Mouse (Mus musculus) liver, embryonic 14.5 days (tissue): ENCODE results near the gene Dand5. TPM values are rescaled to one million over a fixed set of nuclear protein-coding genes. Genes with fewer than 3 reads are reported as not detected.
"Not testable (repeated sequence)": the region's sequence is repeated elsewhere in the genome, so short reads cannot be mapped to it uniquely, and the experiment has no call there.

ENCODE experiments used
- ATAC-seq: fragments of 200-750 bp; cut with Nextera tagmentation; 2 replicates; pipeline ENCODE4 v1.8.0; 2017; ENCODE audit warnings: moderate number of reproducible peaks, mild to moderate bottlenecking, moderate library complexity; ENCODE audit not compliant: insufficient read depth
- DNase-seq, 3 experiments: peaks; one replicate each; pipeline ENCODE4 v3.0.0-alpha.2; 2012 to 2013; ENCODE audit warnings: low read depth in 3 of 3, low spot score in 3 of 3
- H3K27ac ChIP-seq: fragments of 300-500 bp; sonication (generic); 2 replicates; pipeline ENCODE4 v1.5.1; 2014; ENCODE audit warnings: moderate library complexity, mild to moderate bottlenecking, control low read depth, inconsistent platforms
- H3K27me3 ChIP-seq: fragments of 300-500 bp; sonication (generic); 2 replicates; pipeline ENCODE4 v1.6.1; 2014; ENCODE audit warnings: mild to moderate bottlenecking, low read length, moderate library complexity; ENCODE audit not compliant: control insufficient read depth, insufficient read depth
- H3K36me3 ChIP-seq: fragments of 300-500 bp; sonication (generic); replicated peaks from 2 replicates; pipeline ENCODE4 v1.6.1; 2014; ENCODE audit warnings: low read depth; ENCODE audit not compliant: control insufficient read depth, insufficient read depth
- H3K4me1 ChIP-seq, 2 experiments: fragments of 200-500 bp in 1 of 2; fragments of 300-500 bp in 1 of 2; sonication (generic) in 1 of 2; replicated peaks; 2 replicates each; pipeline ENCODE4 v1.6.1; 2012 to 2014; ENCODE audit warnings: antibody characterized with exemption in 1 of 2, inconsistent platforms in 1 of 2, low read length in 1 of 2; ENCODE audit not compliant: control insufficient read depth in 2 of 2, insufficient read depth in 2 of 2
- H3K4me2 ChIP-seq: fragments of 300-500 bp; sonication (generic); 2 replicates; pipeline ENCODE4 v1.6.1; 2014; ENCODE audit warnings: low read depth, mild to moderate bottlenecking, control low read depth, moderate library complexity
- H3K4me3 ChIP-seq, 2 experiments: fragments of 200-500 bp in 1 of 2; fragments of 300-500 bp in 1 of 2; sonication (generic) in 1 of 2; 2 replicates each; pipeline ENCODE4 v1.5.1; 2012 to 2014; ENCODE audit warnings: low read depth in 2 of 2, low read length in 2 of 2, mild to moderate bottlenecking in 2 of 2, control low read depth in 1 of 2, inconsistent platforms in 1 of 2, moderate library complexity in 1 of 2; ENCODE audit not compliant: insufficient read depth in 1 of 2
- H3K9ac ChIP-seq: fragments of 300-500 bp; sonication (generic); replicated peaks from 2 replicates; pipeline ENCODE4 v1.6.1; 2014; ENCODE audit warnings: mild to moderate bottlenecking, control low read depth, moderate library complexity
- H3K9me3 ChIP-seq: fragments of 300-500 bp; sonication (generic); 2 replicates; pipeline ENCODE4 v1.6.1; 2016; ENCODE audit warnings: low read length, mixed read lengths; ENCODE audit not compliant: control insufficient read depth
- CTCF ChIP-seq: IDR thresholded peaks from 2 replicates; pipeline ENCODE4 v1.5.1; 2016; ENCODE audit warnings: antibody characterized with exemption, low read depth, control low read depth
- EP300 ChIP-seq: IDR thresholded peaks from 2 replicates; pipeline ENCODE4 v1.6.1; 2016; ENCODE audit warnings: antibody characterized with exemption, low read depth
- WGBS: fragments of 180-500 bp; shearing (Covaris S2); extraction: QIAGEN DNeasy Blood & Tissue Kit; methylation state at CpG from one replicate; pipeline ENCODE4 v1.1.7; 2014; ENCODE audit not compliant: insufficient replicate concordance; 5-methylcytosine and 5-hydroxymethylcytosine counted together
- polyA plus RNA-seq, 2 experiments: library from polyadenylated mRNA; depleted of rRNA in 1 of 2; stranded (reverse) in 1 of 2; unstranded in 1 of 2; fragments of >200 nt; fragmentation: Nextera tagmentation in 1 of 2; extraction: Ambion mirVana in 1 of 2; gene quantifications; 2 replicates each; pipeline versions ENCODE4 v1.2.1 to v1.2.3; 2012 to 2014

Dand5 gene
- polyA plus RNA-seq, 2 experiments: 1.9 to 2.7 TPM

DNA sequence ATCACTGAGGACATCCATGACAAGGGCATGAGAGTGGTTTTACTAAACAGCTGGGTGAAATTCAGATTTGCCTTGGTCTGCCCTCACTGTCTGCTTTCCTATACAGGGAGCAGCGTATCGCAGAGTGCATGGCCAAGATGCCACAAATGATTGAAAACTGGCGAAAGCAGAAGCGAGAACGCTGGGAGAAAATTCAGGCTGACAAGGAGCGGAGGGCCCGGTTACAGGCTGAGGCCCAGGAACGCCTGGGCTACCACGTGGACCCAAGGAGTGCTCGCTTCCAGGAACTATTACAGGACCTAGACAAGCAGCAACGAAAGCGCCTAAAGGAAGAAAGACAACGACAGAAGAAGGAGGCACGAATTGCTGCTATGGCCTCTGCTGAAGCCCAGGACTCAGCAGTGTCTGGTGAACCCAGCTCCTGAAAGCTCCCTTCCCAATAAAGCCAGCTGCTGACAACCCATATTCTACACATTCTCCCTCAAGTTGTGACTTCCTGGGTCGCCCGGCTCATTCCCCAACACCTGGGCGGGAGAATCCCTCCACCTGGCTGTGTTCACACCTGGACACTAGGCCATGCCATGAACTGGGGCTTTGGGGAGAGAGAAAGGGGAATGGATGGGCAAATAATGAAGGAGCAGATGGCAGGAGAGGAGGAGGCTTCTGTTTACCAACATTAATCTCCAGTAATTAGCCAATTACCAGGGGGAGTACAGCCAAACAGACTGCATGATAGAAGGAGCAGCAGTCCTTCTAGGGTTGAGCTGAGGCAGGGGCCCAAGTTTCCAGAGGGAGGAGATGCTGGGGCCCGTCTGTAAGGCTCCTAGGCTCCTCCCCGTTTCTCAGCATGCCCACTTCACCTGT lies 11.6 kb upstream of the Dand5 start:
- ATAC-seq (no peak), DNase-seq (no peak)
- Histone ChIP-seq H3K27ac (peak overlapping the region; percentile 90), H3K36me3 (peaks cover 52% of the 10 kb centered on the region), H3K9me3 (no peaks in the 10 kb centered on the region), H3K27me3 (no peaks in the 10 kb centered on the region), H3K9ac (no peak overlapping the region; the same call in 1 of the 2 replicates), H3K4me2 (peak overlapping the region; percentile 84), H3K4me3 (peak overlapping the region; percentile 4 to 94; a peak in 1 of 4 replicates), H3K4me1 (peaks cover 41 to 64% of the 10 kb centered on the region in 2 experiments)
- TF ChIP-seq EP300 (no peak), CTCF (no peak)
- WGBS: 81% methylated on average over 19 of the region's 19 CpGs

DNA sequence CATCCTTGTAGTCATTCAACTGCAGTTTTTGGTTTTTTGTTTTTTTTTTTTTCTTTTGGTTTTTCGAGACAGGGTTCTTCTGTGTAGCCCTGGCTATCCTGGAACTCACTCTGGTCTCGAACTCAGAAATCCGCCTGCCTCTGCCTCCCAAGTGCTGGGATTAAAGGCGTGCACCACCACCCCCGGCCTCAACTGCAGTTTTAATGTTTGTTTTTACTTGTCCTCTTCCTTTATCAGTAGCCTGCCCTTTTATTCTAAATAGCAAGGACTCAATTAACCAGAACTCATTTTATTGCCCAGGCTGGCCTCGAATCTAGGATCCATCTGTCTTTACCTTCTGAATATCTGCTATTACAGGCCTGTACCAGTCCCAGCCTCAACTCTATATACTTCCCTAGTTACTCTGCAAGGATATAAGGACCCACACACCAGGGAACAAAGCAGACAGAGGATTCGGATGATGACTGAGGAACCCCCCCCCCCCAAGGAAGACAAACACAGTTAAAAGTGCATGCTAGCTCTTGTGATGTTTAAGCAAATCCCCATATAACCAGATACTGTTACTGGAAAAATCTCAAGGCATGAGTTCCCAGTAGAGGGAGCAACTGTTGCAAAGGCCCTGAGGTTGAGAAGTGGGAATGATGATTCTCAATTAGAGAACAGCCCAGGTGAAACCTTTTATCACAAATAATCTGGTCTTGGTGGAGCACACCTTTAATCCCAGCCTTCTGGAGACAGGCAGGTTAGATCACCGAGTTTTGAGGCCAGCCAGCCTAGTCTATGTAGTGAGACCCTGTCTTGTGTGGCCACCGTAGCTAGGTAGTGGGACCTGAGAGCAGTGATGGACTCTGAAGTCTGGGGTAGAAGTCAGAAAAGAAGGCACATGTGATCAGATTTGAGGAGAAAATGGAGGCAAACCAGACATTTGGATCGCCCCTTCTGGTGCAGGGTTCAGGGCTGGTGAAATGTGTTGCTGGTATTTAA lies 10.4 kb upstream of the Dand5 start:
- DNase-seq: no peak
- Histone ChIP-seq H3K4me3 (peak overlapping the region; percentile 88 to 94), H3K9ac (peak overlapping the region; percentile 96), H3K36me3 (peaks cover 45% of the 10 kb centered on the region), H3K4me2 (peak overlapping the region; percentile 84), H3K9me3 (no peaks in the 10 kb centered on the region), H3K4me1 (peaks cover 35 to 55% of the 10 kb centered on the region in 2 experiments), H3K27ac (peak overlapping the region; percentile 90), H3K27me3 (no peaks in the 10 kb centered on the region)
- ATAC-seq: no peak
- TF ChIP-seq EP300 (no peak), CTCF (peak; percentile 35)
- WGBS: 32% methylated on average over 10 of the region's 10 CpGs

DNA sequence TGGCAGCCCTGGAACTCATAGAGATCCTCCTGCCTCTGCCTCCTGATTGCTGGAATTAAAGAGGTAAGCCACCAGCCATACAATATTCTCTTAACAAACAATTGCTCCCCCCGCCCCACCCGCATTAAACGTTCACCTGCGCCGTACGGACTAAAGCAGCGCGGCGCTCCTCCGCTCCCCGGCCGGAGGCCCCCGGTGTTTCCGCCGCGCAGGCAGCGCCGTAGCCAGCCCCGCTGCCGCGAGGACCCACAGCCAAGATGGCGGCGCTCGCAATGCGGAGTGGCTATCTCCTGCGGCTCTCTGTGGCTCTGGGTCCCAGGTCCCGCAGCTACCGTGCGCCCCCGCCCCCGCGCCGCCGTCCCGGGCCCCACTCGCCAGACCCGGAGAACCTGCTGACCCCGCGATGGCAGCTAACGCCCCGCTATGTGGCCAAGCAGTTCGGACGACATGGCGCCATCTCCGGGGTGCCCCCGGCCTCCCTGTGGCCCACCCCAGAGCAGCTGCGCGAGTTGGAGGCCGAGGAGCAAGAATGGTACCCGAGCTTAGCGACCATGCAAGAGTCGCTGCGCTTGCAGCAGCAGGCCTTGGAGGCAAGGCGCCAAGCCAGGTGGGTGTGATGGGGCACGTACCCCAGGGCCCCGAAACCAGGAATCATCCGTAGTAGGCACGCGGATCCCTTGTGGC lies 9.6 kb upstream of the Dand5 start:
- no peak for TF ChIP-seq CTCF
- 0 out of 2 replicates have a peak, but pooled peaks have one; percentile 26 for TF ChIP-seq EP300
- H3K4me2 ChIP-seq: peak overlapping the region; percentile 84
- peaks cover 27 to 46% of the 10 kb centered on the region in 2 experiments for H3K4me1 ChIP-seq
- peak overlapping the region; percentile 88 to 94 for H3K4me3 ChIP-seq
- peak; percentile 84 for ATAC-seq
- H3K27ac ChIP-seq: peak overlapping the region; percentile 90
- H3K9me3 ChIP-seq: no peaks in the 10 kb centered on the region
- peak; percentile 66 to 72 (median 70) for DNase-seq
- under 1% methylated on average over 59 of the region's 59 CpGs for WGBS
- H3K27me3 ChIP-seq: no peaks in the 10 kb centered on the region
- peak overlapping the region; percentile 96 for H3K9ac ChIP-seq
- H3K36me3 ChIP-seq: peaks cover 36% of the 10 kb centered on the region

DNA sequence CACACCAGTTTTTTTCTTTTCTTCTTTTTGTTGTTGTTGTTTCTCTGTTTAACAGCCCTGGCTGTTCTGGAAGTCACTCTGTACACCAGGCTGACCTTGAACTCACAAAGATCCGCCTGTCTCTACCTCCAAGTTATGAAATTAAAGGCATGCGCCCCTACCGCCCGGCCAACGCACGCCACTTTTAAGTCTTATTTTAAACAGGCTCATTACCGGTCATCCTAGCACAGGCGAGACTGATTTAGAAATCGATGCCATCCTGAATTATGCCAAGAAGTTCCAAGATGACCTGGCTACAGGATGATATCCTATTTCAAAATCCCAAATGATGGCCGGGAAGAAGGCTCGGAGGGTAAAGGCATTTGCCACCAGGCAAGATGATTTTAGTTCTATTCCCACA lies 8.9 kb upstream of the Dand5 start, which contains the start of gene Gadd45gip1:
TSS of gene Gadd45gip1 (plus strand) at position 33 of the 400 bp plus-strand sequence.
- Histone ChIP-seq H3K4me1 (peaks cover 23 to 44% of the 10 kb centered on the region in 2 experiments), H3K27me3 (no peaks in the 10 kb centered on the region), H3K27ac (peak within 1 kb of the TSS; percentile 90), H3K4me3 (peak within 1 kb of the TSS; percentile 88 to 94), H3K9ac (peak within 1 kb of the TSS; percentile 96), H3K4me2 (peak within 1 kb of the TSS; percentile 84), H3K36me3 (peaks cover 29% of the 10 kb centered on the region), H3K9me3 (no peaks in the 10 kb centered on the region)
- 28% methylated on average over 11 of the region's 11 CpGs for WGBS
- no peak for TF ChIP-seq EP300
- peak; percentile 68 for TF ChIP-seq CTCF
- ATAC-seq: peak; percentile 29; the same call in 1 of the 2 replicates
- DNase-seq: peak; percentile 65 to 72 (median 69)

DNA sequence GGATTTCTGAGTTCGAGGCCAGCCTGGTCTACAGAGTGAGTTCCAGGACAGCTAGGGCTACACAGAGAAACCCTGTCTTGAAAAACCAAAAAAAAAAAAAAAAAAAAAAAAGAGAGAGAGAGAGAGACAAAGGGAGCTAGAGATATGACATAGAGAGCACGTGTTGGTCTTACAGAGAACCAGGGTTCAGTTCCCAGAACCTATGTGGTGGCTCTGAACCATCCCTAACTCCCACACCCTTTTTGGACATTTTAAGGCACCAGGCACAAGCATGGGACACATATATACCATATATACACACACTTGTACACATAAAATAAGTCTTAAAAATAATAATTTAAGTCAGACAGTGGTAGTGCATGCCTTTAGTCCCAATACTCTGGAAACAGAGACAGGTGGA lies 3.9 kb upstream of the Dand5 start:
- not testable (repeated sequence) for H3K36me3 ChIP-seq, H3K4me3 ChIP-seq, H3K9ac ChIP-seq, H3K9me3 ChIP-seq, H3K4me2 ChIP-seq, DNase-seq, H3K27me3 ChIP-seq
- WGBS: 58% methylated on average over 2 of the region's 2 CpGs
- ATAC-seq: peak; percentile 27; the same call in 1 of the 2 replicates
- H3K4me1 ChIP-seq: peaks cover 22 to 26% of the 10 kb centered on the region in 2 experiments
- H3K27ac ChIP-seq: peak overlapping the region; percentile 42
